Mouse (Mus musculus) stomach, postnatal 0 days (tissue): Measurements from ENCODE around the gene Dcx.

Experiments
- CTCF ChIP-seq: IDR thresholded peaks from 2 replicates; pipeline ENCODE4 v1.5.1; 2016; ENCODE audit warnings: antibody characterized with exemption, low read depth, mild to moderate bottlenecking, moderate library complexity
- EP300 ChIP-seq: optimal IDR thresholded peaks from 2 replicates; pipeline ENCODE3; 2016; ENCODE audit warnings: antibody characterized with exemption

DNA sequence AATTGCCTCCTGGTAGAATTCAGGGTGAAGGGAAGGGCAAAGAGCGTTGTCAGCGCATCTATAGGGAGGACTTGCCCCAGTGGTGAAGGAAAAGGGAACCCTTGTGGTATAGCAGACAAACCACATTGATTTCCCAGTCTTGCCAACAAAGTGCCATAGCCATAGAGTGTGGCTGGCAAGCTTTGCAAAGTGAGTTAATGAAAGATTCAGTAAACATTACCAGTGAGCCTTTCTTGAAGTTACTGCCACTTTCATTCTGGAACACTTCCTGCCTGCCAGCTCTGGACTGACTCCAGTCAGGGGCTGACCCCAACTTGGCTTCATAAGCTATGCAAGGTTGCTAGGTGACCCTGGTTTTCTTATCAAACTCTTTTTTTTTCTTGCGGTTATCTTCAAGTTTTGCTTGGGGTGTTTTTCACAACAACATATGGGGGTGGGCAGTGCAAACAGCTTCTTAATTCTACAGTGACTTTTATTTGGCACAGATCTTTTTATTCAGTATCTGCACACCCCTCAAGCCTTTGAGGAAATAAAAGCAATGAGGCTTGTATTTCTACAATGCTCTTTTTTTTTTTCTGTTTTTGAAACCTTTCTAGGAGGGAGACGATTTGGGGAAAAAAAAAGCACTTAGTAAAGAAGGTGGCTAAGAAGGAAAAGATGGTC is 51.2 kb downstream of the Dcx start:
- TF ChIP-seq CTCF (no peak), EP300 (no peak)
